Mouse (Mus musculus): ENCODE data around the gene Rfx1.

DNA sequence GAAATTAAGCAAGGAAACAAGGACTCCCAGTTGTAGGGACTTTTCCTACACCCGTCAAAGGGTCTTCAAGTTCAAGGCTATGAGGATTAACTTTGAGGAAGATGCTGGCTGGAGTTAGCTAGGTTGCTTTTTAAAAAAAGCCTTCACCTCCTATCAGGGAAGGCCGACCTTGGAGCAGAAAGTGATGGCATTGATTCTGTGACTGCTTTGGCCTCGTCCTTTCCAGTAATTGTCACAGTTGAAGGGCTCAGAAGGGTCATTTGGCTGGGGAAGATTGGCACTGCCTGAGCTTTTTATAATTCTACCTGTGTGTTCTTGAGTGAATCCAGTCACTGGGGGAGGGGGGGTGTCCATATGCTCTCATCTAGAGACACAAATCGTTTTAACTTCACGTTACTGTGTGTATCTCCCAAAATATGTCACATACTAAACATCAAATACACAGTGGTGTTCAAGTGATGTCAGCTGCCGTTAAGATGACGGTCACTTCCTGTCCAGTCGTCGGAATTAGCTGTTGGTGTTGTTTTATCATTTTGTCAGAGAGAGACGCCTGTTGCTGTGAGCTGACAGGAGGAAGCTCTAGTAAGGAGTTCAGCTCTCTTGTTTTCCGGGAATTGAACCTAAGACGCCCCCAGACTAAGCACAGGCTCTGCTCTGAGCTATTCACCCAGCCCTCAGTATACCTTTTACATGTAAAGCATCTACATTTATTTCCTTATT is 1.8 kb downstream of the Rfx1 start:
- TF ChIP-seq POLR2A (IDR thresholded peaks at IDR 0.05; ENCODE audit: insufficient read depth, low read depth, low read length) = no peak
- TF ChIP-seq CTCF (IDR thresholded peaks at IDR 0.05; ENCODE audit: insufficient read depth, low read depth, low read length) = no peak
